Mouse (Mus musculus): Measurements from ENCODE around the gene Iqch. TPM values are rescaled to one million over a fixed set of nuclear protein-coding genes. Genes with fewer than 3 reads are reported as not detected.

The Iqch gene
- polyA plus RNA-seq, 1 experiment from 2014 or later: not detected

GRCm38 (mm10) chr9:63532966-63533711 is 69.2 kb downstream of the Iqch start:
- Histone ChIP-seq H3K27ac (replicated peaks) (no peak overlapping the region), H3K27me3 (no peaks in the 10 kb centered on the region; the same call in 1 of the 2 replicates), H3K9me3 (replicated peaks) (no peaks in the 10 kb centered on the region), H3K4me3 (replicated peaks) (no peak overlapping the region), H3K4me2 (no peak overlapping the region), H3K9ac (no peak overlapping the region), H3K36me3 (replicated peaks) (no peaks in the 10 kb centered on the region), H3K4me1 (replicated peaks) (no peaks in the 10 kb centered on the region; the same call in 1 of the 2 replicates)
- ATAC-seq (ENCODE audit: insufficient read depth): no peak
- 42% methylated on average over 9 of the region's 9 CpGs for WGBS (ENCODE audit: insufficient replicate concordance)

GRCm38 (mm10) chr9:63523937-63524253 is 78.4 kb downstream of the Iqch start:
- no peaks in the 10 kb centered on the region for H3K36me3 ChIP-seq (replicated peaks)

GRCm38 (mm10) chr9:63523251-63523936 is 78.9 kb downstream of the Iqch start:
- no peaks in the 10 kb centered on the region for H3K36me3 ChIP-seq (replicated peaks)
- H3K4me3 ChIP-seq (replicated peaks): no peak overlapping the region
- no peak overlapping the region for H3K27ac ChIP-seq (replicated peaks)
- no peaks in the 10 kb centered on the region for H3K4me1 ChIP-seq (replicated peaks)
- H3K9ac ChIP-seq: no peak overlapping the region
- H3K9me3 ChIP-seq (replicated peaks): no peaks in the 10 kb centered on the region
- ATAC-seq (ENCODE audit: insufficient read depth): no peak
- WGBS (ENCODE audit: insufficient replicate concordance): 73% methylated on average over 14 of the region's 14 CpGs
- H3K27me3 ChIP-seq: no peaks in the 10 kb centered on the region
- H3K4me2 ChIP-seq: no peak overlapping the region

More at GRCm38 (mm10) chr9:63523937-63524253, 78.4 kb downstream of the Iqch start:
- H3K9me3 ChIP-seq (replicated peaks): no peaks in the 10 kb centered on the region
- H3K4me2 ChIP-seq: no peak overlapping the region
- no peaks in the 10 kb centered on the region for H3K27me3 ChIP-seq
- H3K4me3 ChIP-seq (replicated peaks): no peak overlapping the region
- no peak for ATAC-seq (ENCODE audit: insufficient read depth)
- no peak overlapping the region for H3K27ac ChIP-seq (replicated peaks)
- H3K9ac ChIP-seq: no peak overlapping the region
- WGBS (ENCODE audit: insufficient replicate concordance): 73% methylated on average over 2 of the region's 2 CpGs
- H3K4me1 ChIP-seq (replicated peaks): no peaks in the 10 kb centered on the region

GRCm38 (mm10) chr9:63512851-63513250 is 89.4 kb downstream of the Iqch start:
- H3K27ac ChIP-seq (replicated peaks): no peak overlapping the region
- H3K36me3 ChIP-seq (replicated peaks): no peaks in the 10 kb centered on the region
- H3K4me2 ChIP-seq: no peak overlapping the region
- no peak overlapping the region for H3K9ac ChIP-seq
- no peaks in the 10 kb centered on the region for H3K4me1 ChIP-seq (replicated peaks)
- no peaks in the 10 kb centered on the region for H3K9me3 ChIP-seq (replicated peaks)
- WGBS (ENCODE audit: insufficient replicate concordance): 47% methylated on average over 5 of the region's 5 CpGs
- no peaks in the 10 kb centered on the region for H3K27me3 ChIP-seq
- no peak for ATAC-seq (ENCODE audit: insufficient read depth)
- no peak overlapping the region for H3K4me3 ChIP-seq (replicated peaks)

GRCm38 (mm10) chr9:63511034-63511433 is 91.3 kb downstream of the Iqch start:
- Histone ChIP-seq H3K9me3 (replicated peaks) (no peaks in the 10 kb centered on the region), H3K9ac (no peak overlapping the region), H3K4me1 (replicated peaks) (no peaks in the 10 kb centered on the region), H3K4me3 (replicated peaks) (no peak overlapping the region), H3K36me3 (replicated peaks) (no peaks in the 10 kb centered on the region), H3K4me2 (no peak overlapping the region), H3K27me3 (no peaks in the 10 kb centered on the region), H3K27ac (replicated peaks) (no peak overlapping the region)
- WGBS (ENCODE audit: insufficient replicate concordance): 50% methylated on average over 4 of the region's 4 CpGs
- no peak for ATAC-seq (ENCODE audit: insufficient read depth)

GRCm38 (mm10) chr9:63507110-63507509 is 95.2 kb downstream of the Iqch start:
- H3K36me3 ChIP-seq (replicated peaks): no peaks in the 10 kb centered on the region
- no peak for ATAC-seq (ENCODE audit: insufficient read depth)
- no peak overlapping the region for H3K27ac ChIP-seq (replicated peaks)
- H3K4me3 ChIP-seq (replicated peaks): no peak overlapping the region
- no peaks in the 10 kb centered on the region for H3K27me3 ChIP-seq
- WGBS (ENCODE audit: insufficient replicate concordance): 48% methylated on average over 8 of the region's 8 CpGs
- H3K4me1 ChIP-seq (replicated peaks): no peaks in the 10 kb centered on the region
- H3K9me3 ChIP-seq (replicated peaks): no peaks in the 10 kb centered on the region
- no peak overlapping the region for H3K9ac ChIP-seq
- no peak overlapping the region for H3K4me2 ChIP-seq

- no peaks in the 10 kb centered on the region for H3K9me3 ChIP-seq (replicated peaks)
- WGBS (ENCODE audit: insufficient replicate concordance): 35% methylated on average over 2 of the region's 2 CpGs
- no peaks in the 10 kb centered on the region for H3K36me3 ChIP-seq (replicated peaks)
- H3K4me1 ChIP-seq (replicated peaks): no peaks in the 10 kb centered on the region
- no peak overlapping the region for H3K4me2 ChIP-seq
- no peaks in the 10 kb centered on the region for H3K27me3 ChIP-seq
- no peak for ATAC-seq (ENCODE audit: insufficient read depth)
- no peak overlapping the region for H3K4me3 ChIP-seq (replicated peaks)
- H3K9ac ChIP-seq: no peak overlapping the region
- no peak overlapping the region for H3K27ac ChIP-seq (replicated peaks)
Observed at GRCm38 (mm10) chr9:63503890-63504289, 98.4 kb downstream of the Iqch start.

- no peaks in the 10 kb centered on the region for H3K36me3 ChIP-seq (replicated peaks)
- 78% methylated on average over 1 of the region's 1 CpGs for WGBS (ENCODE audit: insufficient replicate concordance)
- no peak overlapping the region for H3K9ac ChIP-seq
- H3K9me3 ChIP-seq (replicated peaks): no peaks in the 10 kb centered on the region
- H3K4me3 ChIP-seq (replicated peaks): no peak overlapping the region
- no peaks in the 10 kb centered on the region for H3K4me1 ChIP-seq (replicated peaks)
- no peak overlapping the region for H3K4me2 ChIP-seq
- H3K27ac ChIP-seq (replicated peaks): no peak overlapping the region
- no peak for ATAC-seq (ENCODE audit: insufficient read depth)
- no peaks in the 10 kb centered on the region for H3K27me3 ChIP-seq
Observed at GRCm38 (mm10) chr9:63501516-63501915, 100.8 kb downstream of the Iqch start.

GRCm38 (mm10) chr9:63499912-63500311 is 102.4 kb downstream of the Iqch start:
- WGBS (ENCODE audit: insufficient replicate concordance): 48% methylated on average over 8 of the region's 8 CpGs
- no peak for ATAC-seq (ENCODE audit: insufficient read depth)
- H3K4me3 ChIP-seq (replicated peaks): no peak overlapping the region
- H3K4me2 ChIP-seq: no peak overlapping the region
- H3K9ac ChIP-seq: no peak overlapping the region
- H3K27me3 ChIP-seq: no peaks in the 10 kb centered on the region
- no peaks in the 10 kb centered on the region for H3K36me3 ChIP-seq (replicated peaks)
- H3K4me1 ChIP-seq (replicated peaks): peaks cover 10% of the 10 kb centered on the region
- H3K9me3 ChIP-seq (replicated peaks): no peaks in the 10 kb centered on the region
- no peak overlapping the region for H3K27ac ChIP-seq (replicated peaks)

- H3K4me2 ChIP-seq: no peak overlapping the region
- H3K4me3 ChIP-seq (replicated peaks): no peak overlapping the region
- WGBS (ENCODE audit: insufficient replicate concordance): 39% methylated on average over 2 of the region's 2 CpGs
Observed at GRCm38 (mm10) chr9:63495786-63496185, 106.5 kb downstream of the Iqch start.

GRCm38 (mm10) chr9:63493746-63494145 is 108.5 kb downstream of the Iqch start:
- peaks cover 10% of the 10 kb centered on the region for H3K4me1 ChIP-seq (replicated peaks)
- H3K4me3 ChIP-seq (replicated peaks): no peak overlapping the region
- ATAC-seq (ENCODE audit: insufficient read depth): no peak
- no peaks in the 10 kb centered on the region for H3K36me3 ChIP-seq (replicated peaks)
- no peak overlapping the region for H3K9ac ChIP-seq
- H3K27me3 ChIP-seq: no peaks in the 10 kb centered on the region
- no peak overlapping the region for H3K4me2 ChIP-seq
- 70% methylated on average over 4 of the region's 4 CpGs for WGBS (ENCODE audit: insufficient replicate concordance)
- H3K9me3 ChIP-seq (replicated peaks): no peaks in the 10 kb centered on the region
- H3K27ac ChIP-seq (replicated peaks): no peak overlapping the region

More at GRCm38 (mm10) chr9:63495786-63496185, 106.5 kb downstream of the Iqch start:
- H3K27me3 ChIP-seq: no peaks in the 10 kb centered on the region
- H3K27ac ChIP-seq (replicated peaks): no peak overlapping the region
- H3K4me1 ChIP-seq (replicated peaks): peaks cover 10% of the 10 kb centered on the region
- no peaks in the 10 kb centered on the region for H3K9me3 ChIP-seq (replicated peaks)
- H3K9ac ChIP-seq: no peak overlapping the region
- ATAC-seq (ENCODE audit: insufficient read depth): no peak
- no peaks in the 10 kb centered on the region for H3K36me3 ChIP-seq (replicated peaks)

Measured in liver, embryonic 15.5 days (tissue).